Mouse (Mus musculus): ENCODE data around the gene Gm8871.
"Not testable (repeated sequence)": the region's sequence is repeated elsewhere in the genome, so short reads cannot be mapped to it uniquely, and the experiment has no call there.

Gm8871 gene

DNA sequence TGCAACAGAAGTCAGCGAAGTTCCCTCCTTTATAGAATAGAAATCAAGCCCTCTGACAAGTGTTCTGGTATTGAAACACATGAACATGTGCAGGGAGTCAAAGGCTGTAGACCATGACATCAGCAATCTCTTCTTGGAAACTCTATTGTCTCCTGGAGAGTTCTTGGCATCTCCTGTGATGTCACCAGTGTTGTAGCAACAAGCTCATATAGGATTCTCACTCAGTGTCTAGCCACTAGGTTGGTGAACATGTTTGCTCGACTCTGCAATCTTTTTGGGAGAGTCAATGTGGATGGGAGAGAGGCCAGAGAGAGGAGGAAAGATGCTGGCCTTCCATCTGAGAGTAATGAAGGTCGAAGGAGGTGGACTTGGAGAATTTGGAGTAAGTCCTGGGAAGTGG, at the start of gene Gm8871, which contains the start of gene Gm8857:
Gene Gm8871, plus strand, starts transcription at position 301 of the 400 bp plus-strand sequence.
Gene Gm8857, plus strand, starts transcription at position 303 of the 400 bp plus-strand sequence.
- not testable (repeated sequence) for DNase-seq (ENCODE audit: low read depth, low spot score)

DNA sequence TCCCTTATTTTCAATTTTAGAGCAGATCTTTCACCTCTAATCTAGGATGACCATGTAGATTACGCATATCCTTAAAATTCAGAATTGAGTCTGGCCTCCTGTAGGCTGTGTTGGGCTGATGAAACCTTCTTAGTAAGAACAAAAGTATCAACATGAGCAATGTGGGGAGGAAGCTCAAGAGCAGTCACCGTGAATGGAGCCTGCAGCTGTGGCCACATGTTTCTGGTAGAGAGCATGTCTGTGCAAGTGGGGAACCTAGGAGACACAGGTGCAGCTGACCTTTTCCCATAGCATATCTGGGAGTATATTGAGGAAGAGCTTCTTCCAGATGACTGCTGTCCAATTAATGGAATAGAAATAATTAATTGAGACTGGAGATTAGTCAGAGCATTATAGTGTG, 5.9 kb downstream of the Gm8871 start:
- DNase-seq (ENCODE audit: low read depth, low spot score), result not testable (repeated sequence)

DNA sequence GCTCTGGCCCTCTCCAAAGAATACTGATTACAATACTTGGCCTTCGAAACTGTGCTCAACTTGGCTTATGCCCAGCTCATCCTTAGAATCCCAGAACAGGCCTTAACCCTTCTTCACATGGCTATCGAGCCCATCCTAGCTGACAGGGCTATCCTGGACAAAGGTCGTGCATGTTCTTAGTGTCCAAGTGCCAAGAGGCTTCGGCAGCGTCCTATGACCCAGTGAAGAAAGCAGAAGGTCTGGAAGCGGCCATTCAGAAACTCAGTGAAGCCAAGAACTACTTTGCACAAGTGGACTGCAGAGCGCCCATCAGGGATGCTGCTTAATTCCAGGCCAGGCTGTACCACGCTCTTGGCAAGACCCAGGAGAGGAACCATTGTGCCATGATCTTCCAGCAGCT, 10.5 kb downstream of the Gm8871 start:
- DNase-seq (ENCODE audit: low read depth, low spot score), result not testable (repeated sequence)
